Mouse (Mus musculus) embryonic facial prominence, embryonic 13.5 days (tissue): ENCODE results near the gene Pcsk6. TPM values are rescaled to one million over a fixed set of nuclear protein-coding genes. Genes with fewer than 3 reads are reported as not detected.

ENCODE experiments used
- ATAC-seq: fragments of 200-750 bp; cut with Nextera tagmentation; 2 replicates; pipeline ENCODE4 v1.8.0; 2017; ENCODE audit warnings: low read depth; ENCODE audit not compliant: insufficient number of reproducible peaks, insufficient read depth, low FRiP score, low TSS enrichment
- H3K27ac ChIP-seq: fragments of 300-500 bp; sonication (generic); 2 replicates; pipeline ENCODE4 v1.5.1; 2015; ENCODE audit warnings: moderate library complexity, mild to moderate bottlenecking, inconsistent platforms
- H3K27me3 ChIP-seq: fragments of 300-500 bp; sonication (generic); 2 replicates; pipeline ENCODE4 v1.6.1; 2015; ENCODE audit warnings: mild to moderate bottlenecking, inconsistent platforms
- H3K36me3 ChIP-seq: fragments of 300-500 bp; sonication (generic); 2 replicates; pipeline ENCODE4 v1.6.1; 2015; ENCODE audit warnings: mild to moderate bottlenecking, inconsistent platforms
- H3K4me1 ChIP-seq: fragments of 300-500 bp; sonication (generic); 2 replicates; pipeline ENCODE4 v1.6.1; 2015; ENCODE audit warnings: inconsistent platforms
- H3K4me2 ChIP-seq: fragments of 300-500 bp; sonication (generic); 2 replicates; pipeline ENCODE4 v1.6.1; 2015; ENCODE audit warnings: moderate library complexity, mild to moderate bottlenecking, inconsistent platforms
- H3K4me3 ChIP-seq: fragments of 300-500 bp; sonication (generic); 2 replicates; pipeline ENCODE4 v1.5.1; 2015; ENCODE audit warnings: mild to moderate bottlenecking, inconsistent platforms
- H3K9ac ChIP-seq: fragments of 300-500 bp; sonication (generic); 2 replicates; pipeline ENCODE4 v1.6.1; 2015; ENCODE audit warnings: mild to moderate bottlenecking, inconsistent platforms
- H3K9me3 ChIP-seq: fragments of 300-500 bp; sonication (generic); 2 replicates; pipeline ENCODE4 v1.6.1; 2016; ENCODE audit warnings: inconsistent platforms
- WGBS: fragments of 180-500 bp; shearing (Covaris S2); methylation state at CpG from one replicate; pipeline ENCODE4 v1.1.7; 2015; ENCODE audit warnings: mixed read lengths; 5-methylcytosine and 5-hydroxymethylcytosine counted together
- polyA plus RNA-seq: library from polyadenylated mRNA; unstranded; fragments of >200 nt; fragmentation: Nextera tagmentation; extraction: Ambion mirVana; gene quantifications from 2 replicates; pipeline ENCODE4 v1.2.1, GENCODE M21; 2015

The Pcsk6 gene
- polyA plus RNA-seq, 1 experiment from 2014 or later: 6.2 TPM

GRCm38 (mm10) chr7:65869794-65870193 is 8.3 kb downstream of the Pcsk6 start:
- no peak overlapping the region for H3K27ac ChIP-seq
- no peak overlapping the region for H3K9ac ChIP-seq
- H3K4me3 ChIP-seq: no peak overlapping the region
- no peaks in the 10 kb centered on the region for H3K9me3 ChIP-seq
- H3K36me3 ChIP-seq: no peaks in the 10 kb centered on the region
- H3K27me3 ChIP-seq: peaks cover 16% of the 10 kb centered on the region
- no peak overlapping the region for H3K4me2 ChIP-seq
- 71% methylated on average over 5 of the region's 5 CpGs for WGBS
- no peaks in the 10 kb centered on the region; the same call in 1 of the 2 replicates for H3K4me1 ChIP-seq
- ATAC-seq: no peak

GRCm38 (mm10) chr7:65870227-65870626 is 8.7 kb downstream of the Pcsk6 start:
- 85% methylated on average over 5 of the region's 5 CpGs for WGBS
- Histone ChIP-seq H3K4me2 (no peak overlapping the region), H3K27me3 (peaks cover 12% of the 10 kb centered on the region), H3K36me3 (no peaks in the 10 kb centered on the region), H3K4me1 (no peaks in the 10 kb centered on the region; the same call in 1 of the 2 replicates), H3K9ac (no peak overlapping the region), H3K9me3 (no peaks in the 10 kb centered on the region), H3K4me3 (no peak overlapping the region), H3K27ac (no peak overlapping the region)
- ATAC-seq: no peak

- Histone ChIP-seq H3K4me2 (no peak overlapping the region), H3K27me3 (peaks cover 7% of the 10 kb centered on the region), H3K4me3 (no peak overlapping the region), H3K27ac (no peak overlapping the region), H3K4me1 (no peaks in the 10 kb centered on the region; the same call in 1 of the 2 replicates), H3K36me3 (no peaks in the 10 kb centered on the region), H3K9me3 (no peaks in the 10 kb centered on the region), H3K9ac (no peak overlapping the region)
- 35% methylated on average over 10 of the region's 10 CpGs for WGBS
- ATAC-seq: no peak
Measured at GRCm38 (mm10) chr7:65870928-65871580, 9.5 kb downstream of the Pcsk6 start.

- no peak overlapping the region for H3K9ac ChIP-seq
- H3K9me3 ChIP-seq: no peaks in the 10 kb centered on the region
- H3K4me3 ChIP-seq: no peak overlapping the region
- H3K4me1 ChIP-seq: no peaks in the 10 kb centered on the region; the same call in 1 of the 2 replicates
- no peak overlapping the region for H3K27ac ChIP-seq
- H3K36me3 ChIP-seq: no peaks in the 10 kb centered on the region
- no peak for ATAC-seq
- no peak overlapping the region for H3K4me2 ChIP-seq
- 81% methylated on average over 2 of the region's 2 CpGs for WGBS
- H3K27me3 ChIP-seq: peaks cover 7% of the 10 kb centered on the region
Measured at GRCm38 (mm10) chr7:65871851-65872250, 10.3 kb downstream of the Pcsk6 start.

GRCm38 (mm10) chr7:65873176-65873845 is 11.8 kb downstream of the Pcsk6 start:
- Histone ChIP-seq H3K27ac (no peak overlapping the region), H3K4me3 (no peak overlapping the region), H3K4me1 (no peaks in the 10 kb centered on the region; the same call in 1 of the 2 replicates), H3K9ac (no peak overlapping the region), H3K9me3 (no peaks in the 10 kb centered on the region), H3K27me3 (peaks cover 7% of the 10 kb centered on the region), H3K36me3 (no peaks in the 10 kb centered on the region), H3K4me2 (no peak overlapping the region)
- ATAC-seq: no peak
- 84% methylated on average over 6 of the region's 6 CpGs for WGBS

GRCm38 (mm10) chr7:65873902-65874301 is 12.4 kb downstream of the Pcsk6 start:
- 76% methylated on average over 2 of the region's 2 CpGs for WGBS
- Histone ChIP-seq H3K9ac (no peak overlapping the region), H3K9me3 (no peaks in the 10 kb centered on the region), H3K4me1 (no peaks in the 10 kb centered on the region; the same call in 1 of the 2 replicates), H3K27me3 (peaks cover 7% of the 10 kb centered on the region), H3K36me3 (no peaks in the 10 kb centered on the region), H3K4me3 (no peak overlapping the region), H3K4me2 (no peak overlapping the region), H3K27ac (no peak overlapping the region)
- ATAC-seq: no peak

GRCm38 (mm10) chr7:65876596-65876995 is 15.1 kb downstream of the Pcsk6 start:
- 78% methylated on average over 3 of the region's 3 CpGs for WGBS
- ATAC-seq: no peak
- Histone ChIP-seq H3K27ac (no peak overlapping the region), H3K27me3 (no peaks in the 10 kb centered on the region), H3K4me3 (no peak overlapping the region), H3K4me2 (no peak overlapping the region), H3K36me3 (no peaks in the 10 kb centered on the region), H3K4me1 (peaks cover 18% of the 10 kb centered on the region), H3K9me3 (no peaks in the 10 kb centered on the region), H3K9ac (no peak overlapping the region)

GRCm38 (mm10) chr7:65878234-65878633 is 16.7 kb downstream of the Pcsk6 start:
- no peak for ATAC-seq
- Histone ChIP-seq H3K9ac (no peak overlapping the region), H3K4me2 (no peak overlapping the region), H3K27ac (no peak overlapping the region), H3K9me3 (no peaks in the 10 kb centered on the region), H3K27me3 (no peaks in the 10 kb centered on the region), H3K4me3 (no peak overlapping the region), H3K36me3 (no peaks in the 10 kb centered on the region), H3K4me1 (peaks cover 21% of the 10 kb centered on the region)
- 67% methylated on average over 4 of the region's 4 CpGs for WGBS

GRCm38 (mm10) chr7:65879330-65879729 is 17.8 kb downstream of the Pcsk6 start:
- Histone ChIP-seq H3K4me1 (peaks cover 22% of the 10 kb centered on the region), H3K4me3 (no peak overlapping the region), H3K27me3 (no peaks in the 10 kb centered on the region), H3K9ac (no peak overlapping the region), H3K4me2 (no peak overlapping the region), H3K9me3 (no peaks in the 10 kb centered on the region), H3K27ac (no peak overlapping the region), H3K36me3 (no peaks in the 10 kb centered on the region)
- no peak for ATAC-seq
- WGBS: 51% methylated on average over 9 of the region's 9 CpGs

- Histone ChIP-seq H3K4me1 (peaks cover 22% of the 10 kb centered on the region), H3K4me2 (peak overlapping the region; percentile 56), H3K27me3 (no peaks in the 10 kb centered on the region), H3K9me3 (no peaks in the 10 kb centered on the region), H3K27ac (peak overlapping the region; percentile 44; the same call in 1 of the 2 replicates), H3K9ac (0 out of 2 replicates have a peak overlapping the region, but pooled peaks have one; percentile 16), H3K36me3 (no peaks in the 10 kb centered on the region), H3K4me3 (no peak overlapping the region)
- no peak for ATAC-seq
- WGBS: 67% methylated on average over 5 of the region's 5 CpGs
Measured at GRCm38 (mm10) chr7:65880666-65881289, 19.2 kb downstream of the Pcsk6 start.

GRCm38 (mm10) chr7:65881290-65881688 is 19.8 kb downstream of the Pcsk6 start:
- H3K36me3 ChIP-seq: no peaks in the 10 kb centered on the region
- H3K4me1 ChIP-seq: peaks cover 22% of the 10 kb centered on the region
- no peaks in the 10 kb centered on the region for H3K9me3 ChIP-seq
- H3K9ac ChIP-seq: 0 out of 2 replicates have a peak overlapping the region, but pooled peaks have one; percentile 16
- peak overlapping the region; percentile 56 for H3K4me2 ChIP-seq
- 15% methylated on average over 12 of the region's 12 CpGs for WGBS
- no peaks in the 10 kb centered on the region for H3K27me3 ChIP-seq
- H3K27ac ChIP-seq: peak overlapping the region; percentile 44
- peak overlapping the region; percentile 24 for H3K4me3 ChIP-seq
- peak; percentile 65; the same call in 1 of the 2 replicates for ATAC-seq
